Mouse (Mus musculus) erythroblast, embryonic 14.5 days (primary cell): Measurements from ENCODE around the gene Rps6kb1. TPM values are rescaled to one million over a fixed set of nuclear protein-coding genes. Genes with fewer than 3 reads are reported as not detected.
A peak's percentile ranks its signal among the peaks of the same experiment; 100 is the strongest.

ENCODE experiments used
- H3K27me3 ChIP-seq: 2 replicates; pipeline ENCODE4 v1.6.1; 2012; ENCODE audit warnings: inconsistent platforms; ENCODE audit not compliant: control insufficient read depth
- H3K36me3 ChIP-seq: 2 replicates; pipeline ENCODE4 v1.6.1; 2012; ENCODE audit warnings: mild to moderate bottlenecking, inconsistent platforms; ENCODE audit not compliant: control insufficient read depth
- H3K4me1 ChIP-seq: 2 replicates; pipeline ENCODE4 v1.6.1; 2012; ENCODE audit warnings: inconsistent platforms; ENCODE audit not compliant: control insufficient read depth
- H3K4me3 ChIP-seq: replicated peaks from 2 replicates; pipeline ENCODE3; 2012; ENCODE audit warnings: moderate library complexity, mild to moderate bottlenecking, inconsistent platforms
- H3K9me3 ChIP-seq: 2 replicates; pipeline ENCODE4 v1.6.1; 2012; ENCODE audit warnings: low read length, inconsistent platforms, mixed read lengths; ENCODE audit not compliant: control insufficient read depth
- GATA1 ChIP-seq: IDR thresholded peaks from 2 replicates; pipeline ENCODE4 v1.6.1; 2012; ENCODE audit warnings: low read length, inconsistent platforms, mixed read lengths
- TAL1 ChIP-seq: IDR thresholded peaks from 3 replicates; pipeline ENCODE4 v1.6.1; 2012; ENCODE audit warnings: low read length, inconsistent platforms, mixed read lengths
- polyA plus RNA-seq: library from polyadenylated mRNA; stranded (reverse); fragments of >175 nt; gene quantifications from 2 replicates; pipeline ENCODE4 v1.2.3, GENCODE M21; 2012

Gene Rps6kb1
- 0.57 and 1.4 TPM in 2 replicates for polyA plus RNA-seq

DNA sequence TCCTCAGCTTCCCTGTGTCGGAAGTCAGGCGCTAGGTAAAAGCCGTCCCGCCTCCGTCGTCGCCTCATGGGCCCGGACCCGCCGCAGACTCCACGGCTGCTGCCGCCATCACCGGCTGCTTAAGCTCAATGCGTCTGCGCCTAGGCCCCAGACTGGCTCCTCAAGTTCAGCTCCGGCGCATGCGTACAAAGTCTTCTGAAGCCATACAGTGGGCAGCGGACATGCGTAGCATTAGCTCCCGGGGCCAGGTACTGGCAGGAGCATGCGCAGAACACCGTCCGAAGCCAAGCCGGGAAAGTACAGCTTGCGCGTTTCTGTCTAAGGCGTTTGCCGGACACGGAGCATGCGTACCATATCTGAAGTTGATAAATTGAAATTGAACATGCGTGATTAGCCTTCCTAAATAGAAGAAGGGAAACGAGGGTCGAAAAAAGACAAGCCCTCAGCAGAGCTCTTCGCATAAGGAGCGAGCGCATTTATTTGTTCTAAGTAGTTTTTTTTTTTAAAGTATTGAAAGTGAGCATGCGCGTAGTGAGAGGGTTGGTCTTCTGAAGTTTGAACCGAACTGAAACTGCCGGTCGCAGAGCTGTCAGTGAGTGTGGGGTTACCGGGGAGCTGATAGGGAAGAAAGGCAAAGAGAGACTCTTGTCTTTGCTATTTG is at the start of gene Rps6kb1, which contains the start of gene Tubd1:
Gene Rps6kb1, minus strand, starts transcription at position 167 of the 661 bp plus-strand sequence.
Gene Tubd1, plus strand, starts transcription at position 353 of the 661 bp plus-strand sequence.
- peaks cover 31% of the 10 kb centered on the region for H3K36me3 ChIP-seq

GRCm38 (mm10) chr11:86593443-86593842 is 48.8 kb upstream of the Rps6kb1 start:
- TF ChIP-seq GATA1 (no peak), TAL1 (no peak)
- Histone ChIP-seq H3K27me3 (no peaks in the 10 kb centered on the region), H3K4me3 (no peak overlapping the region), H3K9me3 (no peaks in the 10 kb centered on the region), H3K4me1 (peaks cover 34% of the 10 kb centered on the region), H3K36me3 (peaks cover 69% of the 10 kb centered on the region)

More for the DNA sequence above, at the start of gene Rps6kb1, which contains the start of gene Tubd1:
- Histone ChIP-seq H3K27me3 (no peaks in the 10 kb centered on the region), H3K9me3 (no peaks in the 10 kb centered on the region), H3K4me3 (peak within 1 kb of the TSS; percentile 86), H3K4me1 (peaks cover 39% of the 10 kb centered on the region)
- TF ChIP-seq GATA1 (no peak), TAL1 (no peak)

GRCm38 (mm10) chr11:86592993-86593392 is 48.4 kb upstream of the Rps6kb1 start:
- Histone ChIP-seq H3K4me1 (peaks cover 37% of the 10 kb centered on the region), H3K36me3 (peaks cover 66% of the 10 kb centered on the region), H3K4me3 (no peak overlapping the region), H3K9me3 (no peaks in the 10 kb centered on the region), H3K27me3 (no peaks in the 10 kb centered on the region)
- TF ChIP-seq TAL1 (no peak), GATA1 (no peak)

DNA sequence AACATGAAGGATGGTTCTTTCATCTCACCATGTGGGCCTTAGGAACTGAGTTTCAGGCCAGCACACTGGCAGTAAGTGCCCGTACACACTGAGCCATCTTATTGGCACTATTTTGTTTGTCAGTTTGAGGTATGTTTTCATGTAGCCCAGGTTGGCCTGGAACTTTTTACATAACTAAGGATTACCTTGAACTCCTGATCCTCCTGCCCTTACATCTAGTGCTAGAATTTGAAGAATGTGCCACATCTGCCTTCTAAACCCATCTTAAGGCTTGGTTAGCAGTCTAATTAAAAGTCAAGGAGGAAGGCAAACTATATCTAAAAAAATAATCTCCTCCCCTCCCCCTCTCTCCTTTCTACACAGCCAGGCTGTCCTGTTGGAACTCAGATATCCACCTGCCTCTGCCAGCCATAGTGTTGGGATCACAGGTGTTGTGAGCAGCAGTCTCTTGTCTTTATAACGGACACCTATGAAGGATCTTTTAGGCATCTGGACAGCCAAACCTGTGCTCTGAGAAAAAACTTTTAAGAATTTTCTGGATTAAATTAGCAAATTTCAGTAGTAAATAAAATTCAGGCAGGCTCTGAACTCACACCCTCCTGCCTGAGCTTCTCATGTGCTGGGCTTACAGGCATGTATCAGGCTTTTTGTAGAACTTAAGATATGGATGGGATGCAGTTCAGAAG is 47.5 kb upstream of the Rps6kb1 start:
- Histone ChIP-seq H3K9me3 (no peaks in the 10 kb centered on the region), H3K27me3 (no peaks in the 10 kb centered on the region), H3K4me3 (no peak overlapping the region), H3K4me1 (peaks cover 46% of the 10 kb centered on the region), H3K36me3 (peaks cover 64% of the 10 kb centered on the region)
- TF ChIP-seq TAL1, result no peak
- no peak for TF ChIP-seq GATA1

DNA sequence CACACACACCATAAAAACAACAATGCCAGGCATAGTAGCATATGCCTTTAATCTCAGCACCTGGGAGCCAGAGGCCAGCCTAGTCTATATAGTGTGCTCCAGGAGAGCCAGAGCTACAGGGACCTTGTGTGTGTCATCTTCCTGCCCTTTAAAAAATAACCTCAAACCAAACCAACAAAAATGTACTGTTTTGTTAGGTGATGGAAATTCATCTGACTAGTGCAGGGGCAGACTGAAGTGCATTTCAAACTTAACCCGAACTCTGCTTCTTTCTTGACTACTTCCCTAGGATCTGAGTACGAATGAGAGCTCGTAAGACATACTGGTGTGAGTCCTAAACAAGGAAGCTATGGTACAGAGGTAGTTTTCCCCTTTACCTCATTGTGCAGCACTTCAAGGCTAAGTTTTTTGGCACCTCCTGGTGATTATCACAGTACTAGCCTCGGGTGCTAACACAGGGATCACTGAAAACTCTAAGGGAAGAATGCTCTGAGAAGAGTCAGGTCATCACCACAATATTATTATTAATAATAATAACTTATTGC is 46.8 kb upstream of the Rps6kb1 start:
- no peak overlapping the region for H3K4me3 ChIP-seq
- peaks cover 53% of the 10 kb centered on the region for H3K4me1 ChIP-seq

GRCm38 (mm10) chr11:86590579-86590978 is 46.0 kb upstream of the Rps6kb1 start:
- peaks cover 59% of the 10 kb centered on the region for H3K4me1 ChIP-seq
- H3K27me3 ChIP-seq, result no peaks in the 10 kb centered on the region
- TF ChIP-seq GATA1, result no peak
- TF ChIP-seq TAL1, result no peak
- no peaks in the 10 kb centered on the region for H3K9me3 ChIP-seq
- no peak overlapping the region for H3K4me3 ChIP-seq
- peaks cover 57% of the 10 kb centered on the region for H3K36me3 ChIP-seq

More for the DNA sequence above, 46.8 kb upstream of the Rps6kb1 start:
- TF ChIP-seq GATA1, result no peak
- no peak for TF ChIP-seq TAL1
- no peaks in the 10 kb centered on the region for H3K27me3 ChIP-seq
- H3K36me3 ChIP-seq, result peaks cover 59% of the 10 kb centered on the region
- no peaks in the 10 kb centered on the region for H3K9me3 ChIP-seq

DNA sequence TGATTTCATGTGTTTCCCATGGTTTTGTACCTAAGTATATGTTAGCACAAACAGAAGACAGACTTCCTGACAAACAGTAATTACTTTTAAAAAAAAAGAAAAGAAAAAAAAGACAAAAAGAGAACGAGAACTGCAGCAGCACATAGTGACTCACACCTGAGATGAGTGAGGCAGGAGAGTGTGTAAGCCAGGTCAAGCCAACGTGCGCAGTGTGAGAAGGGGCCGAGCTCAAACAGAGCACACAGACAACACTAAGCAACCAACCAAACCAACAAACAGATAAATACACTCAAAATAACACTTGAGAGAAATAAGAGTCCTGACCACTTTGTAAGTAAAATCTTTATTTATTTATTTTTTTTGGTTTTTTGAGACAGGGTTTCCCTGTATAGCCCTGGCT is 45.5 kb upstream of the Rps6kb1 start:
- H3K4me3 ChIP-seq, result no peak overlapping the region
- peaks cover 63% of the 10 kb centered on the region for H3K4me1 ChIP-seq
- TF ChIP-seq GATA1, result no peak
- TF ChIP-seq TAL1, result no peak
- H3K9me3 ChIP-seq, result no peaks in the 10 kb centered on the region
- H3K36me3 ChIP-seq, result peaks cover 58% of the 10 kb centered on the region
- no peaks in the 10 kb centered on the region for H3K27me3 ChIP-seq

DNA sequence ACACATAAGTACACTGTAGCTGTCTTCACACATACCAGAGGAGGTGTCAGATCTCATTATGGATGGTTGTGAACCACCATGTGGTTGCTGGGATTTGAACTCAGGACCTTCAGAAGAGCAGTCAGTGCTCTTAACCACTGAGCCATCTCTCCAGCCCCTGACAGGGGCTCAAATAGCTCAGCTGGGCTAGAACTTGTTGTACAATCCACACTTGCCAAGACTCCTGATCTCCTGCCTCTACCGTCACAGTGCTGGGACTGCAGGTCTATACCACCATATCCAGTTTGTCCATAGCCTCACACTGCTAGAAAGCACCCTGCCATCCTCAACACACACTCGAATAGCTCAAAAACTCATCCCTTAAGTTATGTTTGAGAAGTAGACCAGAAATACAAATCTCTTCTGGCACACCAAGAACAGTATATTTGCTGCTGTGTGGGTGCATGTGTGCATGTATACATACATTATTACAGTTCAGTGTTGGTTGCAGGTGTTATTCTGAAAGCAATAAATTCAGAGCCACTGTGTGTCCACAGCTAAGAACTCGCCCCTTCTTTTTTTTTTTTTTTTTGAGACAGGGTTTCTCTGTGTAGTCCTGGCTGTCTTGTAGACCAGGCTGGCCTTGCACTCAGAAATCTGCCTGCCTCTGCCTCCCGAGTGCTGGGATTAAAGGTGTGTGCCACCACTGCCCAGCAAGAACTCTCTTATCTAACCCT is 44.1 kb upstream of the Rps6kb1 start:
- H3K4me1 ChIP-seq, result peaks cover 63% of the 10 kb centered on the region
- TF ChIP-seq TAL1 (no peak), GATA1 (no peak)
- H3K27me3 ChIP-seq, result no peaks in the 10 kb centered on the region
- no peak overlapping the region for H3K4me3 ChIP-seq
- H3K9me3 ChIP-seq, result no peaks in the 10 kb centered on the region
- peaks cover 61% of the 10 kb centered on the region for H3K36me3 ChIP-seq
